Mouse (Mus musculus) left cerebral cortex, postnatal 25 days (tissue): ENCODE measurements at regions not wholly inside any gene's neighbourhood (a gene's known extent, or its start where the extent isn't known, plus 50 kb on each side); places are given as distances from the start of the nearest gene placed in this dataset.

ENCODE experiments used
- DNase-seq, 2 experiments: peaks; one replicate each; pipeline ENCODE4 v3.0.0; 2022; ENCODE audit warnings: low spot score in 2 of 2, mixed read lengths in 1 of 2
- intact Hi-C: fragments of 180-260 bp; cut with DNase I; formaldehyde crosslinking; loops from one replicate; pipeline ENCODE4 v1.15.1; 2025

DNA sequence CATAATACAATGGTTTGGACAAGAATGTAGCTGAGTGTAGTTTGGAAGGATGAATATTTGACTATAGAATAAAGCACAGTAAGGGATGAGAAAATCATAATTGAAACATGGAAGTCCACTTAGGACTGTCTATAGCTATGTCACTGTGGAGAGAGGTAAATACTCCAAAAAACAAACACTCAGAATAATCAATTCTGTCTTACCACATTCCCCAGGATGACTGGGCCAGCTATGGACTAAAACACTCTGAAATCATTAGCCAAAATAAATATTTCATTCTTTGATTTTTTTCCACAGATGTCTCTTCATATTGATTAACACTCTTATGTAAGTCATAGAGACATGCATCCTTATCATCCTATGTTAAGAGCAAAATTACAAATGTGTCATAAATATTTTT is 274.1 kb upstream of the Klf6 start:
- no peak for DNase-seq
- intact Hi-C loops: no loop called here

DNA sequence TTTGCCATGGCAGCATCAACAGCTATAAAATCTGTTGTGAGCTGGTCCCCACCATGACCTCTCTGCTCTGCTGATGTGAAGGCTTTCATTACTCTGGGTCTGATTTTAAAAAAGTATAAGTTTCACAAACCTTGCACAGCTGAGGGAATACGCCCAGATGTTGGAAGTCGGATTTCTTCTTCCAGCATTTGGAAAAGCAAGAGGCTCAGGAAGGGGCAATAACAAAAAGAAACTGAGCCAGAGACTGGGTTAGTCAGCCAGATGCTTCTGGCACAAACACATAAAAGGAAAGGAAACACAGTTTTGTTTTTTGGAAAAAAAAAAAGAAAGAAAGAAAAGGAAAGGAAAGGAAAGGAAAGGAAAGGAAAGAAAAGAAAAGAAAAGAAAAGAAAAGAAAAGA is 270.0 kb upstream of the Klf6 start:
- no peak for DNase-seq
- intact Hi-C loops: no loop called here

GRCm38 (mm10) chr13:5591837-5592555 is 269.3 kb upstream of the Klf6 start:
- intact Hi-C loops: no loop called here
- no peak for DNase-seq

- intact Hi-C loops: no loop called here
- DNase-seq: peak in 1 of 2 experiments; percentile 39
Measured at GRCm38 (mm10) chr13:5592556-5593061, 268.7 kb upstream of the Klf6 start.

DNA sequence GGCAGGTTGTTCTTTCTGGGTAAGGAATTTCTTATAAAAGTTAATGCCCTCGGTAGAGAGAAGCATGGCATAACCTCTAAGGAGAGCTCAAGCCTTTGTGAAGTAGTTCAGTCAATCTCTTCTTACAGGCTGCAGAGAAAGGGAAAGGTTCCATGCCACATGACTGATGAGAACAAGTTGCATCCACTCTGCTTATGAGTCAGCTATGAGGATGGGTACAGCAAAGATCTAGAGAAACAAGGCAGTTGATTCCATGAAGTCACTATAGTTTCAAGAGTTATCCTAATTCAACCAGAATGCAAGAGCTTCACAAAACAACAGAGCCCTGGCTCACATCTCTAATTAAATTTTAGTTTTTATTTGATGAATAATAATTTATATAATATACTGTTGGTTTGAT is 259.6 kb upstream of the Klf6 start:
- intact Hi-C loops: loop anchor here (10.0 kb wide), 1 partner anchor 297 kb away; no protein-coding TSS in a partner anchor
- DNase-seq: no peak

- peak; percentile 12 to 47 for DNase-seq
- intact Hi-C loops: loop anchor here (10.0 kb wide), 1 partner anchor 299 kb away; no protein-coding TSS in a partner anchor
Measured at GRCm38 (mm10) chr13:5603905-5604596, 257.2 kb upstream of the Klf6 start.

GRCm38 (mm10) chr13:5605418-5605817 is 255.9 kb upstream of the Klf6 start:
- intact Hi-C loops: loop anchor here (10.0 kb wide), 1 partner anchor 301 kb away; no protein-coding TSS in a partner anchor
- DNase-seq: no peak

DNA sequence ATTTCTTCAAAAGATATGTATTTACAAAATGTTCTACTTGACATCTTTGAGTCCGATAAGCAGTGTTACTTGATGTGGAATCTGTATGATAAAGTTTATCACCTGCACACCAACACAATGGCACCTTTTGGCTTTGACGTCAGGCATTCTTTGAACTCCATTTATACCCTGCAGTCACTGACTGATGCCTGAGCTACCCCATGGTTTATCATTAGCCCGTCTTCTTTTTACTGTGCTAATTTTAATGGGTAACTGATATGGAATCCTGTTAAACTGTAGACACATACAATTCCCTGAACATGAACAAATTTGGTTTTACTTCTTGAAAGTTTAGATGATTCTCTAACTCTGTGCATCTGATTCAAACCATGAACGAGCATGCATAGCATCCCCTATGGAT is 253.8 kb upstream of the Klf6 start:
- intact Hi-C loops: loop anchor here (10.0 kb wide), 1 partner anchor 303 kb away; no protein-coding TSS in a partner anchor
- DNase-seq: no peak

DNA sequence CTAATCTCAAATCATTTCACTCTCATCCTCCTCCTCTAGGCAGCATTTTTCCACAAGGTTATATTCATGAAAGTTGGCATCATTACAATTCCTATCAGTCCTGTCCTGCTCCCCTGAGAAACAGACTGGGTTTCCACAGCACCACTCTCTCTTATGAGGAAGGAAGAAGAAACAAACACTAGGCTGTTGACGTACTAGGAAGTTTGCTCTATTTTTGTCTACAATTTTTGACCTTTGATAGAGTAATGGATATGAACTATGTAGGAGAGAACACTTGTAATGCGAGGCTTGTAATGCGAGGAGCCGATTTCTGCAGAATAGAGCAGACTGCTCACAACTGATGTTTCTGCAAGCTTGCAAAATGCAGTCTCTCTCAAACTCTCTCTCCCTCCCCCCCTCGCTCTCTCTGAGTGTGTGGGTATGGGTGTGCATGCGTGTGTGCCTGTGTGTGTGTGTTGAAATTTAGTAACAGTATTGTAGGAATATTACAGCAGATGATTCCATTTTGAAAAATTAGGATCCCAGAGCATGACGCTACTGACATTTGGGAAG is 247.0 kb upstream of the Klf6 start:
- intact Hi-C loops: no loop called here
- DNase-seq: no peak

- DNase-seq: no peak
- intact Hi-C loops: no loop called here
Measured at GRCm38 (mm10) chr13:5614833-5615232, 246.4 kb upstream of the Klf6 start.

- intact Hi-C loops: no loop called here
- DNase-seq: no peak
Measured at GRCm38 (mm10) chr13:5615327-5615726, 246.0 kb upstream of the Klf6 start.

- intact Hi-C loops: no loop called here
- no peak for DNase-seq
Measured at GRCm38 (mm10) chr13:5628124-5628523, 233.2 kb upstream of the Klf6 start.

GRCm38 (mm10) chr13:5634960-5635359 is 226.3 kb upstream of the Klf6 start:
- intact Hi-C loops: no loop called here
- no peak for DNase-seq

DNA sequence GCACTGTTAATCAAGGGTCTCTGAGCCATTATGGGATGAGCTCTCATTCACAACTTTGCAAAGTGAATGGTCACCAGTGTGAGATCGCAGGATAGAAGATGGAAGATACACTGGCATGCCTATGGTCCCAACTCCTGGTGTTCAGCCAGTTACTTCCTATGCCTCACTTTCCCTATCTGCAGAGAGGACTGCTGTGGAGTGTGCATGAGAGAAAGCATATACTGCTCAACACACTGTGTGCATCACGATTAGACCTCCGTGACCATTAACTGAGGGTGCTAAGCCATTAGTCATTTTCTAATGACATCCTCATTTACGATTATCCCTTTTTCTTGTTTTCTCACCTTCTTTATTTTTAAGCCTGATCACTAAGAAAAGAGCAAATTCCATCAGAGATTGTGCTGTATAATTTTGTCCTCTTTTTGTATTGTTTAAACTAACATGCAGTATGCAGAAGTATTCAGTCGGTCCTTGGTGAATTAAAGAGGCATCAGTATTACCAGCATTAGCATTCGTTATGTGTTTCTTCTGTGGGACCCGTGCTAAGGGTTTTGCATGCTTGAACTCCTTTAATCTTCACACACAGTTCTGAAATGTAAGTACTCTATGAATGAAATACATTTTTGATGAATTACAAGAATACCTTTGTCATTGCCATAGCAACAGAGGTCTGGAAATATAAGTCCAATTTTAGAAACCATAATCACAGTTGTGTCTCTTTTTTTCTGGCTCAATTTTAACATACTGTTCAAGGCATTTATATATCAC is 219.4 kb upstream of the Klf6 start:
- intact Hi-C loops: no loop called here
- DNase-seq: peak; percentile 8 to 38

DNA sequence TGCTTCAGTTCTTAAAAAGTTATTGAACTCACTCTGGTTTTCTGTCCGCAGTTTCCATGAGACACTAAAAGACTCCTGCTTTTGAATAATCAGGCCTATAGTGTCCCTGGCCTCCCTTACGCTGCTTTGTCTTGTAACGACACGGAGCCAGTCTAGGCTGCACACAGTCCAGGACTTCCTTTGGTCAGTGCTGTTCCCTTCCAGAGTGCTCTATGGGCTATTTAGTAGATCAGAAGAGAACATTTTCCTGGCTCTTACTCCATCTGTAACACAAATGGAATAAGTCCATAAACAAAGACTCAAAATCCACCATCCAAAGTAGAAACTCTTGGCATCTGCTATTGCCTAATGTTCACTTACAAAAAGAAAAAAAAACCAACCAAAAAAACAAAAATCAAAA is 213.0 kb upstream of the Klf6 start:
- DNase-seq: no peak
- intact Hi-C loops: no loop called here

- intact Hi-C loops: no loop called here
- peak in 1 of 2 experiments; percentile 7 for DNase-seq
Measured at GRCm38 (mm10) chr13:5657556-5657955, 203.7 kb upstream of the Klf6 start.

DNA sequence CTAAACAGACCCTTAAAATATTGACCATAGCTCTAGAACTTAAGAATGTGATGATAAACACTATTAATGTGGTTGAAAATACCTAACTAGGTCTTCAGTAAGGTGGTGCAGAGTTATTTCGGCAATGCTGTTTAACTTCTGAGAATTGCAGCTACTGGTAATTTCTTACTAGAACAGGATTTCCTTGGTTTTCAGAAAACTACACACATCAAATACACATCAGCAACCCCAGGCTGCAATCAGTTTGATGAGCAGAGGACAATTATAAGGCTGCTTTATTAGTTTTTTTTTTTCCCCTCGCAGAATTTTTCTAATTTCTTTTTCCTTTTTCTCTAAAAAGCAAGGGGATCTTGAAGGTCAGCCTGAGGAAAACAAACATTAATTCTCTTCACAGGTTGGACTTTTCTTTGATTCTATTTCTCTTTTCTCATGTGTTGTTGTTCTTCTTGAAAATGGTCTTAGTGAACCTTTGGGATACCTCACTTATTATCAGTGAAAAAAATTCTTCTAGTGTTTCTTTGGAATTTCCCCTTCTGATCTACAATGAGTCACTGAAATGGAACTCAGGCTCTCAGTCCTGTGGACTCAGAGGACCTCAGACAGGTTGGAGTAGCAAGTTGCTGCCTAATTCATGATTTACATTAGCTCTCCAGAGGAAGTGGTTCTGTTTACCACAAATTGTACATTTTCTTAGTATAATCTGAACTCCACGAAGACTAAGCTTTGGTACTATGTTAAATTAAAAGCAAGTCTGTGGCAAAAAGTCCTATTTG is 194.9 kb upstream of the Klf6 start:
- intact Hi-C loops: no loop called here
- DNase-seq: no peak

- DNase-seq: no peak
- intact Hi-C loops: no loop called here
Measured at GRCm38 (mm10) chr13:5675668-5676067, 185.6 kb upstream of the Klf6 start.

DNA sequence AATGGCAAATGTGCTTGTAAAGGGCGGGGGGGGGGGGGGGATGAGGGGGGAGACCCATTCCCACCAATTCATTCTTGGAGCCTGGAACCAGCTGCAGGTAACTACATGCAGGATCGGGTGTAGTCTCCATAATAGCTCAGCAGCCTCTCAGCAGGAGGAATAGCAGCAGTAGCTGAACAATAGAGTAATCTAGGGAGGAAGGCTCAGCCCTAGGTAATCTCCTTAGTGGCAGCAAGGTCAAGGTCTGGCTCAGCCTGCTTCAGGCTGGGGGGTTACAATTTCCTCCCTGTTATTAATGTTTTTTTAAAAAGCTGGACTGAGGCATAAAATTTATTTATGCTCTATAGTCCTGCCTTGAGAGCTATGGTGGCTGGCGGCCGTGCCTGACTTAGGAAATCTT is 171.2 kb upstream of the Klf6 start:
- intact Hi-C loops: no loop called here
- no peak for DNase-seq
